Mouse (Mus musculus): ENCODE measurements around the gene Plxnd1. TPM values are rescaled to one million over a fixed set of nuclear protein-coding genes. Genes with fewer than 3 reads are reported as not detected.
A peak's percentile ranks its signal among the peaks of the same experiment; 100 is the strongest.

Plxnd1 gene
- polyA plus RNA-seq, 1 experiment from 2014 or later, result 25.2 TPM

DNA sequence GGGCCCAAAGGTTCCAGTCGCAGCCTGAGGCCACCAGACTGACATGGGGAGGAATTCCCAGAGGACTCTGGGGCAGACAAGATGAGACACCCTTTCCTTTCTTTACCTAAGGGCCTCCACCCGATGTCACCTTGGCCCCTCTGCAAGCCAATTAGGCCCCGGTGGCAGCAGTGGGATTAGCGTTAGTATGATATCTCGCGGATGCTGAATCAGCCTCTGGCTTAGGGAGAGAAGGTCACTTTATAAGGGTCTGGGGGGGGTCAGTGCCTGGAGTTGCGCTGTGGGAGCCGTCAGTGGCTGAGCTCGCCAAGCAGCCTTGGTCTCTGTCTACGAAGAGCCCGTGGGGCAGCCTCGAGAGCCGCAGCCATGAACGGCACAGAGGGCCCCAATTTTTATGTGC is 63.2 kb downstream of the Plxnd1 start, which contains the start of gene Rho:
Gene Rho (plus strand): TSS at position 110 of the 400 bp plus-strand sequence.
- WGBS, result 86% methylated on average over 14 of the region's 14 CpGs
- Histone ChIP-seq H3K4me1 (peaks cover 17% of the 10 kb centered on the region), H3K4me2 (no peak within 1 kb of the TSS), H3K9ac (no peak within 1 kb of the TSS), H3K9me3 (no peaks in the 10 kb centered on the region), H3K27ac (no peak within 1 kb of the TSS), H3K36me3 (no peaks in the 10 kb centered on the region), H3K27me3 (no peaks in the 10 kb centered on the region), H3K4me3 (no peak within 1 kb of the TSS)
- ATAC-seq (ENCODE audit: insufficient number of reproducible peaks, insufficient read depth, low FRiP score, low TSS enrichment, low read depth), result no peak

DNA sequence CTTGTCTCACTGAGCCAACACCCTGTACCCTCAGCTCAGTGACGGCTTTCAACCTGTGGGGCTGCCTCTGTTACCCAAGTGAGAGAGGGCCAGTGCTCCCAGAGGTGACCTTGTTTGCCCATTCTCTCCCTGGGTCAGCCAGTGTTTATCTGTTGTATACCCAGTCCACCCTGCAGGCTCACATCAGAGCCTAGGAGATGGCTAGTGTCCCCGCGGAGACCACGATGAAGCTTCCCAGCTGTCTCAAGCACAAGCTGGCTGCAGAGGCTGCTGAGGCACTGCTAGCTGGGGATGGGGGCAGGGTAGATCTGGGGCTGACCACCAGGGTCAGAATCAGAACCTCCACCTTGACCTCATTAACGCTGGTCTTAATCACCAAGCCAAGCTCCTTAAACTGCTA is 64.8 kb downstream of the Plxnd1 start:
- Histone ChIP-seq H3K9ac (no peak overlapping the region), H3K27me3 (no peaks in the 10 kb centered on the region), H3K27ac (no peak overlapping the region), H3K9me3 (no peaks in the 10 kb centered on the region), H3K4me3 (no peak overlapping the region), H3K4me1 (peaks cover 33% of the 10 kb centered on the region), H3K36me3 (no peaks in the 10 kb centered on the region), H3K4me2 (no peak overlapping the region)
- 63% methylated on average over 5 of the region's 5 CpGs for WGBS
- no peak for ATAC-seq (ENCODE audit: insufficient number of reproducible peaks, insufficient read depth, low FRiP score, low TSS enrichment, low read depth)

DNA sequence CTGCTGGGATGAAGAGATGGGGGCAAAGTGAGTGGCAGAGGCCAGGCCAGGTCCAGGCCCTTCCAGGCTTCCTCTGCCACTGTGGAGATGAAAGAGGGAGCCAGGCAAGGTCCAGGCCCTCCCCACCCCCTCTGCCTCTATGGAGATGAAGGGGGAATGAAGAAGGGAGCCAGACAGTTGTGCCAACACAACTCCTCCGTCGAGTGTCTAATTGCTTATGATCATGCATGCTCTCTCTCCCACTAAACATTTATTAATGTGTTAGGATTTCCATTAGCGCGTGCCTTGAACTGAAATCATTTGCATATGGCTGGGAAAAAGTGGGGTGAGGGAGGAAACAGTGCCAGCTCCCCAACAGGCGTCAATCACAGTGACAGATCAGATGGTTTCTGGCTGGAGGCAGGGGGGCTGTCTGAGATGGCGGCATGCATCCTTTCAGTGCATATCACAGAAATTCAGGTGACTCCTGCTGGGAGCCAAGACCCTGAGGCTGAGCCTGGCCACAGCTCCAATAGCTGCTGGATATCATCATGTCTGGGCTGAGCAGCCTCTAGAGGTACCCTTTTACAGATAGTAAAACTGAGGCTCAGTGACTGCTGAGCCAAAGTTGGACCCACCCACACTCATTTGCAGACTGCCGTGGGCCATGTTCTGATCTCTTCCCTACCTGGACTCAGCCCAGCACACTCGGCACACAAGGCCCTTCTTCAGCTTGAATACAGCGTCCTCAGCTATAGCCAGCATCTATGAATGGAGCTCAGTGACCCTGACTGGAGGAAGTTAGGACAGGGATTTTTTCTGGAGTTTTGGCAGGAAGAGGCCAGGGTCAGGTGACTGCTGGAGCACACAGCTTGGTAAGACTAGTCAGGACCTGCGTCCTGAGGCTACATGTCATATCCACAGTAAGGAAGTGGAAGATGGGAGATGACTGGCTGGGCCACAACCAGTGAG is 67.2 kb downstream of the Plxnd1 start:
- Histone ChIP-seq H3K4me3 (no peak overlapping the region), H3K4me1 (peaks cover 38% of the 10 kb centered on the region), H3K27ac (0 out of 2 replicates have a peak overlapping the region, but pooled peaks have one; percentile 22), H3K36me3 (no peaks in the 10 kb centered on the region), H3K9ac (no peak overlapping the region), H3K9me3 (no peaks in the 10 kb centered on the region), H3K4me2 (no peak overlapping the region), H3K27me3 (no peaks in the 10 kb centered on the region)
- 75% methylated on average over 10 of the region's 10 CpGs for WGBS
- no peak for ATAC-seq (ENCODE audit: insufficient number of reproducible peaks, insufficient read depth, low FRiP score, low TSS enrichment, low read depth)

DNA sequence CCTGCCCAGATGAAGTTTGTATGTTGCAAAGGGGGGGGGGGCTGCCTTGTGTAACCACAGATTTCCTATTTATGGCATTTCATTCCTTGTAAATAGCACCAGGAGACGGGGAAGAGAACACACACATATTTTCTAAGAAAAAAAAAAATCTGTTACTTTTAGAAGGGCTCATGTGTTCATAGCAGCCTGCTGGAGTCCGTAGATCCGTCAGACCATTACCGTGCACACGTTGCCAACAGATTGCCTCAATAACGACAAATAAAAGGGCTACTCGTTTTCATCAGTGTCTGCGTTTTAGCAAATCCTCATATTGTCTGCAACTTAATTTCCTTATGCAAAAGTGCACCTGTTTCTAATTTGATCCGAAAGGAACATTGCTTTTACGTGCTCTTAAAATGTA is 68.4 kb downstream of the Plxnd1 start:
- no peak for ATAC-seq (ENCODE audit: insufficient number of reproducible peaks, insufficient read depth, low FRiP score, low TSS enrichment, low read depth)
- H3K4me2 ChIP-seq, result peak overlapping the region; percentile 32
- 33% methylated on average over 10 of the region's 10 CpGs for WGBS
- 0 out of 2 replicates have a peak overlapping the region, but pooled peaks have one; percentile 51 for H3K9ac ChIP-seq
- H3K27ac ChIP-seq, result peak overlapping the region; percentile 75; the same call in 1 of the 2 replicates
- H3K4me3 ChIP-seq, result no peak overlapping the region
- peaks cover 38% of the 10 kb centered on the region for H3K4me1 ChIP-seq
- no peaks in the 10 kb centered on the region for H3K36me3 ChIP-seq
- H3K27me3 ChIP-seq, result no peaks in the 10 kb centered on the region
- no peaks in the 10 kb centered on the region for H3K9me3 ChIP-seq

DNA sequence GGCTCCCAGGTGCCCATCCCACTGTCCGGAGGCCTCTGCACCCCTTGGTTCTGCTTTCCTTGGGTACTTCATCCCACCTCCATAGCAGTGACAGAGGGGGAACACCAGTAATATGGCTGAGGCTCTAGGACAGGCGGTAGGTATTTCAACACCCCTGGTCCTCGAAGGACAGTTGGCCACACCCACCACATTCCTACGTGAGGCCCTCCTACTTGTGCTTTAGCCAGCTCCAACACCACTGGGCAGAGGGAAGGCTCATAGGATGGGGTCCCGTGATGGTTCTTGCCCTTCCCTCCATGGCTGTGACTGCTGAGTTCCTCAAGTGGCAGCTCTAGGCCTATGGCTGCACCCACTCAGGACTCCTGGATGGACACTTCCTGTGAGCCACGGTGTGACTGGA is 70.0 kb downstream of the Plxnd1 start:
- Histone ChIP-seq H3K36me3 (peaks cover 4% of the 10 kb centered on the region; the same call in 1 of the 2 replicates), H3K9me3 (no peaks in the 10 kb centered on the region), H3K9ac (no peak overlapping the region), H3K27ac (no peak overlapping the region), H3K27me3 (no peaks in the 10 kb centered on the region), H3K4me2 (no peak overlapping the region), H3K4me1 (peaks cover 38% of the 10 kb centered on the region), H3K4me3 (no peak overlapping the region)
- no peak for ATAC-seq (ENCODE audit: insufficient number of reproducible peaks, insufficient read depth, low FRiP score, low TSS enrichment, low read depth)
- WGBS, result 44% methylated on average over 6 of the region's 6 CpGs

DNA sequence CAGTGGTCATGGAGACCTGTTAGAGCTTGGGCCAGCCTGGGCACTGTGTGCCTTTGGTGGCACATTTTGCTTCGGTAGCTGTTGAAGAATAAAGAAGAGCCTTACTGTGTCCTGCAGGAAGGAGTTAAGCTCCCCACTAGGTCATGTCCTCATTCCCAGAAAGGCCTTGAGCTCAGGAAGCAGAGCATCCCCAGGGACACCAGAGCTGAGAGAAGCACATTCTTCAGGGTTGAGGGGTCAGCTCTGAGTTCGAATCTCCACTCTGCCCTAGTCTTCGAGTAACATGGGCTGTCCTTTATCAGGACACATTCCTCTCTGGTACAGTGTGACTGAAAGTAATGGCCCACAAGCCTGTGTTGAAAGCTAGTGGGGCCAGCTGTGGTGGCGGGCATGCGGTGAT is 74.9 kb downstream of the Plxnd1 start:
- Histone ChIP-seq H3K27ac (no peak overlapping the region), H3K4me2 (no peak overlapping the region), H3K4me3 (no peak overlapping the region), H3K4me1 (peaks cover 17% of the 10 kb centered on the region), H3K36me3 (peaks cover 8% of the 10 kb centered on the region), H3K9ac (no peak overlapping the region), H3K9me3 (no peaks in the 10 kb centered on the region), H3K27me3 (no peaks in the 10 kb centered on the region)
- WGBS, result 88% methylated on average over 5 of the region's 5 CpGs
- ATAC-seq (ENCODE audit: insufficient number of reproducible peaks, insufficient read depth, low FRiP score, low TSS enrichment, low read depth), result no peak

DNA sequence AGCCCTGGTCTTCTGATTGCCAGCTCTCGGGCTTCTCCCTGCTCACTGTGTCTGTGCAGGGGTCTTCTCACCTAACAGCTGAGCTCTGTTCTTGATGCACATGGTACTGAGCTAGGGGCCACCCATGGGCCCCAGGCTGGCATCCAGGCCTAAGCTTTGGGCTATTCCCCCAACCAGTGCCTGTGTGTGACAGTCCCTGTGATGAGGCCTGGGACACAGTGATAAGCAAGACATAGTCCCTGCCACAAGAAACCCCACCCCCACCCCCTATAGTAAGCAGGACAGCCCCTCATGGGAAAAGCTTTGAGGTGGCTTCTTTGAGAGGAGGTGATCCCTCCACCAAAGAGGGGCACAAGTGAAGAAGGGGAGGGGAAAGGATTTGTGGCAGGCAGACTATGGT is 76.2 kb downstream of the Plxnd1 start:
- WGBS, result 90% methylated on average over 1 of the region's 1 CpGs
- ATAC-seq (ENCODE audit: insufficient number of reproducible peaks, insufficient read depth, low FRiP score, low TSS enrichment, low read depth), result no peak
- peaks cover 20% of the 10 kb centered on the region for H3K36me3 ChIP-seq

DNA sequence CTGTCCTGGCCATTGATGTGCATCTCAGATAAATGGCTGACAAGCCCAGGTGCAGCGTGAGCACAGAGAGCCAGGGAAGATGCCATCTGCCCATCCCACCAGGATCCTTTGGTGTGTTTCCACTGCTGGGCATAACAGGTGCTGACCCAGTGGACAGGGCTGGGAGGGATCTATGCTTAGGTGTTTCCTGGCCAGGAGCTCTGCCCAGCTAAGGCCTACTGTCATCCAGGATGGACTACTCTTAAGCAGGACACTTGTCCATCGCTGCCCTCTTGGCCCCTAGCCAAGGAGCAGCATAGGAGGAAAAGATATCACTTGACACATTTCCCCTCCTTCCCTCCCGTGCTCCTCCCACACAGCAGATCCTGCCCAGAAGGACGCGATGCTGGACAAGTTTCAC is 78.2 kb downstream of the Plxnd1 start:
- Histone ChIP-seq H3K36me3 (peaks cover 25% of the 10 kb centered on the region), H3K27ac (no peak overlapping the region), H3K9ac (0 out of 2 replicates have a peak overlapping the region, but pooled peaks have one; percentile 16), H3K4me2 (no peak overlapping the region), H3K27me3 (no peaks in the 10 kb centered on the region), H3K9me3 (no peaks in the 10 kb centered on the region), H3K4me3 (no peak overlapping the region), H3K4me1 (0 out of 2 replicates have a peak, but pooled peaks cover 13% of the 10 kb centered on the region)
- no peak for ATAC-seq (ENCODE audit: insufficient number of reproducible peaks, insufficient read depth, low FRiP score, low TSS enrichment, low read depth)
- 83% methylated on average over 5 of the region's 5 CpGs for WGBS

More for the DNA sequence above, 76.2 kb downstream of the Plxnd1 start:
- H3K4me3 ChIP-seq, result no peak overlapping the region
- H3K4me2 ChIP-seq, result no peak overlapping the region
- H3K27me3 ChIP-seq, result no peaks in the 10 kb centered on the region
- no peak overlapping the region for H3K9ac ChIP-seq
- H3K4me1 ChIP-seq, result 0 out of 2 replicates have a peak, but pooled peaks cover 13% of the 10 kb centered on the region
- H3K27ac ChIP-seq, result no peak overlapping the region
- no peaks in the 10 kb centered on the region for H3K9me3 ChIP-seq

DNA sequence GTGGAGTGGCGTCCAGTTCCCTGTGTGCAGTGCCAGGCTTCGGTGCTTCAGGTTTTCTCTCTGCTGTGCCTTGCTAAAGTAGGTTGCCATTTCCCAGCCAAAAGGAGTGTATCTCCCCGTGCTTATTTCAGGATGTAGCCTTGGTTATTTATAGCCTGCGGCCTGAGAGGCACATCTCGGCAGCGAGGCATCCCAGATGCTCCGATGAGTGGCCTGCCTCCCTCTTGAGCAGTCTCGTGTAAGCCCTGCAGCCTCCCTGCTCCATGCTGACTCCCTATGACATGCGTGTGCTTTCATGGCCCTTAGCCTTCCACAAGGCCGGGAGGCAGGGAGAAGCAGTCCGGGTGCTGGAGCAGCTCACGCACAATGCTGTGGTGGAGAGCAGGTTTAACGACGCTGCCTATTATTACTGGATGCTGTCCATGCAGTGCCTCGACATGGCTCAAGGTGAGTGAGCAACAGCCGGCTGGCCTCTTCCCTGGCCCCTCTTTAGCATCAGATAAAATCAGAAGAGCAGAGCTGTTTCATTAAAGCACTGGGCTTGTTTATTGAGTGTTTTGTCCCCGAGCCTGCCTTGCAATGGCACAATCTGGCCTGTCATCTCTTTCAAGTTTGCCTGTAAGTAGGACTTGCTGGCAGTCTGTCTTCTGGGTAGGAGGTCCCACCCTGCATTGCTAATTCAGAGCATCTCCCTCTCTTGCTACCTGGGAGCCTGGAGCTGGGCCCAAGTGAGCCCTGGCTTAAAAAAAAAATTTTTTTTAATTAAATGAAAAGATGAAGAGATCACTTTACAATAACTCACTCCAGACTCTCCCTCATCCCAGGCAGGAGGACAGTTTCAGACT is 79.0 kb downstream of the Plxnd1 start:
- no peaks in the 10 kb centered on the region for H3K27me3 ChIP-seq
- ATAC-seq (ENCODE audit: insufficient number of reproducible peaks, insufficient read depth, low FRiP score, low TSS enrichment, low read depth), result no peak
- peak overlapping the region; percentile 12; the same call in 1 of the 2 replicates for H3K27ac ChIP-seq
- 0 out of 2 replicates have a peak overlapping the region, but pooled peaks have one; percentile 40 for H3K9ac ChIP-seq
- no peak overlapping the region for H3K4me3 ChIP-seq
- H3K36me3 ChIP-seq, result peaks cover 25% of the 10 kb centered on the region
- H3K9me3 ChIP-seq, result no peaks in the 10 kb centered on the region
- no peak overlapping the region for H3K4me2 ChIP-seq
- H3K4me1 ChIP-seq, result 0 out of 2 replicates have a peak, but pooled peaks cover 13% of the 10 kb centered on the region
- WGBS, result 71% methylated on average over 17 of the region's 17 CpGs

DNA sequence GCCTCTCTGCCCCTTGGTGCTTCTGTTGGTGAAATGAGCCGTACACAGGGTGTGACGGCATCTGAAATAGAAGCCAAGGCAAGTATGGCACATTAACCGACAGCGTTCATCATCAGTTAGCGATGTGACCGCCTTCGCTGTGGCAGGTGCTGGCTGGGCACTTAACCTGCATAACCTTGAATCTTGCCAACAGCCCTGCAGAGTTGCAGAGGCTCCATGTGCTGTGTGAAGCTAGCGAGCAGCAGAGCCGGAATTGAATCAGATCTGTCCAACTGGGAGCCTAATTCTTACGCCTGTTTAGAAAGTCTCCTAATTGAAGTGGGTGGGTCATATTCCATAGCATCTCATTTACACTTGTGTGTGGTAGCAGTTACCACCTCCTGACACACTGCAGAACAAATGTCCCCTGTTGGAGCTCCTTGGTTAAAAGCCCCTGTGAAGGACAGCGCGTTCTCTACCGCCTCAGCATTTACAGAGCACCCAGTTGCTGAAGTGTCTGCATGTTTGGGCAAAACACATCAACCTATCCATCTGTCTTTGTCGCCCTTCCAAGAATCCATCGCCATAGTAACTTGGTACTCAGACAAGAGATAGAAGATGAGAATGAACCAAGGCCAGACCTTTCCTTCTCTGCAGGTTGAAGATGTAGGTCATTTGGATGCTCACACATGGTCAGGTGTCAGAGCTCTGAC is 80.1 kb downstream of the Plxnd1 start:
- H3K4me3 ChIP-seq, result no peak overlapping the region
- WGBS, result 88% methylated on average over 15 of the region's 15 CpGs
- peaks cover 26% of the 10 kb centered on the region for H3K36me3 ChIP-seq
- H3K27ac ChIP-seq, result no peak overlapping the region
- H3K27me3 ChIP-seq, result no peaks in the 10 kb centered on the region
- 0 out of 2 replicates have a peak, but pooled peaks cover 16% of the 10 kb centered on the region for H3K4me1 ChIP-seq
- ATAC-seq (ENCODE audit: insufficient number of reproducible peaks, insufficient read depth, low FRiP score, low TSS enrichment, low read depth), result no peak
- H3K4me2 ChIP-seq, result no peak overlapping the region
- no peaks in the 10 kb centered on the region for H3K9me3 ChIP-seq
- no peak overlapping the region for H3K9ac ChIP-seq

DNA sequence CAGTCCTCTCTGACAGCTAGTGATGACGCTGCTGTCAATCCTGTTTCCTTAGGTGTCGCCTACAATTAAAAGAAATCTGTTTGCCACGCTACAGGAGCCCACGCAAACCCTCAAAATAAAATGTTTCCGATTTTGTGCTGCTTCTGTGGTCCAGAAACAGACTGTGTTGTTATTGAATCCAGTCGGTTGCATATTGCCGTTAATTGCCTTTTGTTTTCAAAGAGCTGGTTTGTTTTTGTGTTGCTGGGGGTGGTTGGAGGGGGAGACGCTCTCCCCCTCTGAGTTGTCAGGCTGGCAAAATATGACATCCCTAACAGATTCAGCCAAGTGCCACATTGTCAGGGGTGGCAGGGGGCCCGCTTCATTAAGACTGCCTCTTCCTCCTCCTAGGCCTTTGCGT is 81.3 kb downstream of the Plxnd1 start:
- no peak for ATAC-seq (ENCODE audit: insufficient number of reproducible peaks, insufficient read depth, low FRiP score, low TSS enrichment, low read depth)
- Histone ChIP-seq H3K4me1 (0 out of 2 replicates have a peak, but pooled peaks cover 16% of the 10 kb centered on the region), H3K27ac (no peak overlapping the region), H3K9ac (no peak overlapping the region), H3K4me3 (no peak overlapping the region), H3K27me3 (no peaks in the 10 kb centered on the region), H3K9me3 (no peaks in the 10 kb centered on the region), H3K4me2 (no peak overlapping the region), H3K36me3 (peaks cover 26% of the 10 kb centered on the region)
- 81% methylated on average over 10 of the region's 10 CpGs for WGBS
